Mouse (Mus musculus) layer of hippocampus, postnatal 10 days (tissue): ENCODE results near the gene Cacng1. TPM values are rescaled to one million over a fixed set of nuclear protein-coding genes. Genes with fewer than 3 reads are reported as not detected.

ENCODE experiments used
- DNase-seq, 2 experiments: peaks; one replicate each; pipeline ENCODE4 v3.0.0; 2021; ENCODE audit warnings: low spot score in 2 of 2
- total RNA-seq, 2 experiments: library from RNA; stranded (reverse); gene quantifications; 2 replicates each; pipeline ENCODE4 v1.2.3; 2021

Gene Cacng1
- total RNA-seq, 2 experiments from 2014 or later, result 0.27 TPM; not detected in 1

- DNase-seq, result no peak
Observed at GRCm38 (mm10) chr11:107660452-107660851, 55.9 kb downstream of the Cacng1 start.

DNA sequence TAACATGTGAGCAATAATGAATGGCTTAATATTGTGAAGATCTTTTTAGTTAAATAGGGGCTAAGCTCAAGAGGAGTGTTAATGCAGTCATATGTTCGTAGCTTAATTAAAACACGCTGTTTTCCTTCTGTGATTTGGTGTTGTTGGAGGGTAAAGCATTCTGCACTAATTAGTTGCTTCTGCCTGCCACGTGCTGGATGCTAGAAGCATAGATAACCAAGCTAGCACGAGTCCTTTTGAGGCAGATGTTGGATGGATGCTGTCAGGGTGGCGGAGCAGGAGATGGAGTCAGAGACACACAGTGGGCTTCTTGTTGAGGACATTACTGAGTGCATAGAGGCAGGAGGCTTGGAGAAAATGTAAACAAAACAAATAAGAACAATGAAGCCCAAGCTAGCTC is 59.2 kb downstream of the Cacng1 start:
- no peak for DNase-seq

DNA sequence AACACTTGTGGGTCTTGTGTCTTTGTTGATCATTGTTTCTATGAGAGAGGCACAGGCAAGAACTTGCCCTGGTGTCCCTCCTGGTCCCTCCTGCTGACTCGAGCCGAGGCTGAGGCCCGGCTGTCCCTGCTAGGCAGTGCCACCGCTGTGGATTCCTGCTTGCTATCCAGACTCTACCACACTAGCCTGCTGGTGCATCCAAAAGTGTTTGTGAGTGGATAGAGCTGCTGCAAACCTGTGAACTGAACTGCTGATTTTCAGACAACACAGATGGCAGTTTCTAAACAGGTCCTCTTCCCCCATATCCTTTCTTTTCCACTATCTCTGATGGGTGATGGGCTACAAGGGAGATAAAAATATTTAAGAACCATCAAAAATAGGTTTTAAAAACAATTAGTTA is 60.8 kb downstream of the Cacng1 start:
- DNase-seq, result no peak

Other genes starting within 250 kb of the Cacng1 start
- 10 to 100 TPM; 60.3 to 65.2 TPM for gene Pitpnc1, start 245.8 kb downstream of the Cacng1 start, total RNA-seq
- 10 to 100 TPM; 78.5 to 86.2 TPM for gene Psmd12, start 237.0 kb downstream of the Cacng1 start, total RNA-seq
- 10 to 100 TPM; 34.1 to 37.9 TPM for gene Helz, start 168.6 kb downstream of the Cacng1 start, total RNA-seq
- 10 to 100 TPM; 73.0 to 74.9 TPM for gene Cacng4, start 78.0 kb upstream of the Cacng1 start, total RNA-seq
- 10 to 100 TPM; 18.6 to 21.1 TPM for gene Cacng5, start 198.5 kb upstream of the Cacng1 start, total RNA-seq